Mouse (Mus musculus): ENCODE results near the gene Il3.
A peak's percentile ranks its signal among the peaks of the same experiment; 100 is the strongest.
"Not testable (repeated sequence)": the region's sequence is repeated elsewhere in the genome, so short reads cannot be mapped to it uniquely, and the experiment has no call there.

The Il3 gene

GRCm38 (mm10) chr11:54267177-54267576 lies at the start of gene Il3:
TSS of gene Il3 (minus strand) at chr11:54267277.
- no peak for DNase-seq

DNA sequence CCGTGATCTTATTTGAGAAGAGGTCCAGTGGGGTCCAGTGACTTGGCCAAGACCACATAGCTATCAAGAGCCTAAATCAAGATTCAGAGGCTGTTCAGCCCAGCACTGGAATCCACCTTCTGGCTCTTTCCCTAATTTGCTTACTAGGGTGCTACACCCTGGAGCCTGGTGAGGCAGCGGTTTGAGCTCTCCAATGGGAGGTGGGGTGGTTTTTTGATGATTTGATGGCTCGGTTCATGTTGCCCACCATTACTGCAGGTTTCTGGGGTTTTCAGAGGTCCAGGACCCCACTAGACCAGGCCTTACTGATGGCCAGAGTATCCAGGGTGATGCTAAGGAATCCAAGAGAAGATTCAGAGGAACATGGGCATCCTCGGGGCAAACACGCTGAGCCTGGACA lies 48.3 kb upstream of the Il3 start:
- no peak for DNase-seq

DNA sequence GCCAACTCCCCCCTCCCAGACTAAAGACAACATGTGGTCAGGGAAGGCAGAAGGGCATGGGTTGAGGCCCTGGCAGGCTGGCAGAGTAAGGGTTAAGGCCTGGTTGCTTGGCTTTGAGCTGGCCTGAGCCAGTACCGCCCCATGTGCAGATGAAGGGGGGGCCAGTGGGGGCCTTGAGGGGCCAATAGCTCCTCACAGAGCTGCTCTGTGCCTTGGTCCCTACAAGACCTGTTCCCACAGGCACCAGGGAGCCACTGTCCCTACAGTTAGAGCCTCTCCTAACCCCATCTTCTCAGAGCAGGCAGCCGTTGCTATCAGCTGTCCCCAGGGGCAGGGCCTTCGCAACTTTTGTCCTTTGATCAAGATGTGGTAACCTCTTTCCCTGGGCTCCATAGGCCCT lies 47.7 kb upstream of the Il3 start:
- DNase-seq = no peak

GRCm38 (mm10) chr11:54313391-54314360 lies 46.6 kb upstream of the Il3 start:
- no peak for DNase-seq

GRCm38 (mm10) chr11:54312603-54313002 lies 45.5 kb upstream of the Il3 start:
- DNase-seq = no peak

GRCm38 (mm10) chr11:54312021-54312420 lies 44.9 kb upstream of the Il3 start:
- no peak for DNase-seq

- no peak for DNase-seq
Measured at GRCm38 (mm10) chr11:54310588-54310987, 43.5 kb upstream of the Il3 start.

DNA sequence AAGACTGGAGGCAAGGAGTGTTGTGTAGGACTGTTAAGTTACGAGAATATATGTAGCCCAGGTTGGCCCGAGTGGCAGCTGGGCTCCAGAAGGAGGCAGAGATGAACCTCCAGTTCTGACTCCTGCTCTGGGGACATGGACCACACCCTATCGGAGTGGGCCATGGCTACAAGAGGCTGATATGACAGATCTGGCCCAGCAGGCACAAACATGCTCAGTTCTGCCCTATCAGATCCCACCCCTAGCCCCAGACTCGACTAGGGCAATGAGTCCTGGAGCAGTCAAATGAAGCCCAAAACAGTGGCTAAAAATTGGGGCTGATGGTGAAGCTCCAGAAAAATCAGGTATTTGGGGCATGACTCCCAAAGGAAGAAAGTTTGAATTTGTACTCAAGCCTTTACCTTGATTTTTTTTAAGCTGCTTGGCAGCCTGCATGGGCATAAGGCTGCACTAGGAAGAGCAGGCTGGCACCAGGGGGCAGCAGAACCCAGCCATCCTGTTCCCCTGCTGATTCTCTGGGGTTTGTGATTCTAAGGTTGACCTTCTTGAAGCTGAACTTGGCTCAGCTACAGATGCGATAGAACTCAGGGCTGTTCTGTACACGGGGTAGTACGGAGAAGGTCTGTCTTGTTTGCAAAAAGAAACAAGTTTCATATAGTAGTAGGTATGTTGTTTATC lies 40.2 kb upstream of the Il3 start:
- DNase-seq = peak; percentile 63

- no peak for DNase-seq
Measured at GRCm38 (mm10) chr11:54305331-54305730, 38.3 kb upstream of the Il3 start.

- peak; percentile 57 for DNase-seq
Measured at GRCm38 (mm10) chr11:54304471-54304873, 37.4 kb upstream of the Il3 start.

GRCm38 (mm10) chr11:54303728-54304470 lies 36.8 kb upstream of the Il3 start, which contains the start of gene Acsl6:
TSS of gene Acsl6 (plus strand) at chr11:54303798.
- DNase-seq = peak; percentile 65

- DNase-seq = no peak
Measured at GRCm38 (mm10) chr11:54303076-54303727, 36.1 kb upstream of the Il3 start.

- DNase-seq = no peak
Measured at GRCm38 (mm10) chr11:54302606-54303005, 35.5 kb upstream of the Il3 start.

GRCm38 (mm10) chr11:54301994-54302393 lies 34.9 kb upstream of the Il3 start:
- DNase-seq = no peak

DNA sequence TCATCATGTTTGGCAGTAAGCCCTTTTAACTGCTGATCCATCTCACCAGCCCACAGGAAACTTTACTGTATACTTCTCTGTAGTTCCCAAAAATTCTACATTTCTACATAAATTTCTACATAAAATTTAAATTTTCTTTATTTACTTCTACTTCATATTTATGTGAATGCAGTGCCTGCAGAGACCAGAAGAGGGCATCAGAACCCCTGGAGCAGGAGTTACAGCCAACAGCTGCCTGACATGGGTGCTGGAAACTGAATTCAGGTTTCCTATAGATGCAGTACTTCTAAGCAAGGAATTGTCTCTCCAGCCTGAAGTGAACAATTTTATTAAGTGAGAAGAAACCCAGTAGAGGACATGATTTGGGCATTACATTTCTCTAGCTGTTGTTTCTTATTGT lies 31.7 kb upstream of the Il3 start:
- DNase-seq = no peak

DNA sequence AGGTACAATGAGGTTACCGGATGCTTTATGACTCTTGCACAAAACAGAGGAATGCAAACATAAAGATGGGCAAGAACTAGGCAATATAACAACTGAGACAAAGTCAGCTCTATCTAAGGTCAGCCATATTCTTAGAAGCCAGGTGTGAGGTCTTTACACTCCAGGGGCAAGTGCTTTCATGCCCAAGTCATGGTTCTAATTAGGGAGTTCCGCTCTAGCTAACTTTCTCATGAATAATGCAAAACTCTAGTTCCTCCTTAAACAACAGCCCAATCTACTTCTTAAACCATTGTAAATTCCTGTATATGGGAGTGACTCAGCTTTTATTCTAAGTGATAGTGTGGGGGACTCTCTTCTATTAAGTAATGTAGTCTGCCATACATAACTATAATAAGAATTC lies 30.4 kb upstream of the Il3 start:
- not testable (repeated sequence) for DNase-seq

GRCm38 (mm10) chr11:54296734-54297133 lies 29.7 kb upstream of the Il3 start:
- no peak for DNase-seq

GRCm38 (mm10) chr11:54295971-54296370 lies 28.9 kb upstream of the Il3 start:
- no peak for DNase-seq

- no peak for DNase-seq
Measured at GRCm38 (mm10) chr11:54293980-54294807, 27.1 kb upstream of the Il3 start.

GRCm38 (mm10) chr11:54292163-54292562 lies 25.1 kb upstream of the Il3 start:
- no peak for DNase-seq

- no peak for DNase-seq
Measured at GRCm38 (mm10) chr11:54287821-54288453, 20.9 kb upstream of the Il3 start.

All from cerebellum, adult 11 months (tissue).